Mouse (Mus musculus) C2C12 (cell line): Measurements from ENCODE around the gene Allc. TPM values are rescaled to one million over a fixed set of nuclear protein-coding genes. Genes with fewer than 3 reads are reported as not detected.

Source experiments
- H3K27me3 ChIP-seq: one replicate; pipeline ENCODE4 v1.6.1; 2011; ENCODE audit not compliant: control insufficient read depth, insufficient read depth, insufficient read length
- H3K36me3 ChIP-seq: one replicate; pipeline ENCODE4 v1.6.1; 2011; ENCODE audit not compliant: control insufficient read depth, insufficient read depth
- H3K4me3 ChIP-seq: one replicate; pipeline ENCODE4 v1.5.1; 2011; ENCODE audit warnings: mild to moderate bottlenecking, control low read depth; ENCODE audit not compliant: poor library complexity, insufficient read depth, severe bottlenecking
- H3K79me2 ChIP-seq: one replicate; pipeline ENCODE4 v1.6.1; 2011; ENCODE audit not compliant: control insufficient read depth, insufficient read depth
- H3K79me3 ChIP-seq: one replicate; pipeline ENCODE4 v1.6.1; 2011; ENCODE audit warnings: low read depth, control low read depth
- H3ac ChIP-seq: one replicate; pipeline ENCODE3; 2011; ENCODE audit warnings: low read depth; ENCODE audit not compliant: control insufficient read depth, insufficient read length
- CEBPB ChIP-seq: IDR thresholded peaks from one replicate; pipeline ENCODE4 v1.6.1; 2011; ENCODE audit warnings: low read depth, mild to moderate bottlenecking, control low read depth, moderate library complexity
- CTCF ChIP-seq: IDR thresholded peaks from one replicate; pipeline ENCODE4 v1.5.1; 2011; ENCODE audit not compliant: control insufficient read depth, insufficient read depth, insufficient read length
- FOSL1 ChIP-seq: IDR thresholded peaks from one replicate; pipeline ENCODE4 v1.8.0; 2011; ENCODE audit warnings: mild to moderate bottlenecking, low read length; ENCODE audit not compliant: poor library complexity, insufficient read depth, severe bottlenecking
- MAX ChIP-seq: IDR thresholded peaks from one replicate; pipeline ENCODE4 v1.6.1; 2011; ENCODE audit warnings: mild to moderate bottlenecking, control low read depth
- MYOD1 ChIP-seq: IDR thresholded peaks from one replicate; pipeline ENCODE4 v1.6.1; 2011; ENCODE audit warnings: low read depth; ENCODE audit not compliant: control insufficient read depth, insufficient read length
- MYOG ChIP-seq: IDR thresholded peaks from one replicate; pipeline ENCODE4 v1.6.1; 2011; ENCODE audit not compliant: control insufficient read depth, insufficient read length; ENCODE audit errors: extremely low read depth
- USF1 ChIP-seq: IDR thresholded peaks from one replicate; pipeline ENCODE4 v1.6.1; 2011; ENCODE audit warnings: low read depth, mild to moderate bottlenecking, control low read depth, moderate library complexity
- polyA plus RNA-seq: library from polyadenylated mRNA; unstranded; fragments of >200 nt; fragmentation: generic; extraction: Trizol; gene quantifications from one replicate; pipeline ENCODE4 v1.2.1, GENCODE M21; 2012; ENCODE audit warnings: missing spikeins

Gene Allc
- polyA plus RNA-seq, 1 experiment = not detected

GRCm38 (mm10) chr12:28579132-28579531 lies 3.2 kb downstream of the Allc start:
- no peaks in the 10 kb centered on the region for H3K27me3 ChIP-seq
- H3K79me2 ChIP-seq = no peaks in the 10 kb centered on the region
- H3K36me3 ChIP-seq = no peaks in the 10 kb centered on the region
- H3K79me3 ChIP-seq = no peaks in the 10 kb centered on the region
- H3ac ChIP-seq = no peak overlapping the region
- H3K4me3 ChIP-seq = no peak overlapping the region
- peak; percentile 42 for TF ChIP-seq CTCF
- no peak for TF ChIP-seq FOSL1
- no peak for TF ChIP-seq MYOG
- TF ChIP-seq MYOD1 = no peak

GRCm38 (mm10) chr12:28578147-28578546 lies 4.2 kb downstream of the Allc start:
- Histone ChIP-seq H3K79me3 (no peaks in the 10 kb centered on the region), H3K27me3 (no peaks in the 10 kb centered on the region)
- no peak for TF ChIP-seq FOSL1
- TF ChIP-seq CTCF = no peak
- TF ChIP-seq MYOG = no peak
- TF ChIP-seq USF1 = no peak
- TF ChIP-seq CEBPB = no peak
- TF ChIP-seq MAX = no peak
- no peak for TF ChIP-seq MYOD1

GRCm38 (mm10) chr12:28575366-28576070 lies 6.8 kb downstream of the Allc start:
- Histone ChIP-seq H3K79me3 (no peaks in the 10 kb centered on the region), H3K79me2 (no peaks in the 10 kb centered on the region), H3K27me3 (no peaks in the 10 kb centered on the region), H3K36me3 (no peaks in the 10 kb centered on the region), H3K4me3 (no peak overlapping the region), H3ac (no peak overlapping the region)
- TF ChIP-seq MAX (no peak), FOSL1 (no peak), MYOD1 (no peak), MYOG (no peak), CEBPB (no peak), CTCF (no peak), USF1 (no peak)

More at GRCm38 (mm10) chr12:28578147-28578546, 4.2 kb downstream of the Allc start:
- Histone ChIP-seq H3K79me2 (no peaks in the 10 kb centered on the region), H3K4me3 (no peak overlapping the region), H3K36me3 (no peaks in the 10 kb centered on the region), H3ac (no peak overlapping the region)

- no peak overlapping the region for H3K4me3 ChIP-seq
- TF ChIP-seq CTCF (no peak), MYOD1 (no peak), MAX (no peak), CEBPB (no peak), USF1 (no peak), MYOG (no peak), FOSL1 (no peak)
- H3K36me3 ChIP-seq = no peaks in the 10 kb centered on the region
- no peak overlapping the region for H3ac ChIP-seq
- no peaks in the 10 kb centered on the region for H3K79me2 ChIP-seq
- no peaks in the 10 kb centered on the region for H3K79me3 ChIP-seq
- no peaks in the 10 kb centered on the region for H3K27me3 ChIP-seq
Observed at GRCm38 (mm10) chr12:28572241-28572640, 10.1 kb downstream of the Allc start.

- Histone ChIP-seq H3K79me3 (no peaks in the 10 kb centered on the region), H3K36me3 (no peaks in the 10 kb centered on the region), H3K4me3 (no peak within 1 kb of the TSS), H3ac (no peak within 1 kb of the TSS), H3K27me3 (no peaks in the 10 kb centered on the region), H3K79me2 (no peaks in the 10 kb centered on the region)
- TF ChIP-seq MAX (no peak), MYOG (no peak), MYOD1 (no peak), CEBPB (no peak), USF1 (no peak), CTCF (no peak), FOSL1 (no peak)
Observed at GRCm38 (mm10) chr12:28552299-28552698, 30.0 kb downstream of the Allc start, which contains the start of gene Dcdc2c. Gene Dcdc2c (minus strand): TSS chr12:28552399.

GRCm38 (mm10) chr12:28551775-28552174 lies 30.5 kb downstream of the Allc start:
- no peak for TF ChIP-seq MYOD1
- no peak for TF ChIP-seq USF1
- TF ChIP-seq CEBPB = no peak
- no peak for TF ChIP-seq MAX
- no peak for TF ChIP-seq MYOG
- no peak for TF ChIP-seq FOSL1
- no peak for TF ChIP-seq CTCF
- Histone ChIP-seq H3K79me3 (no peaks in the 10 kb centered on the region), H3K79me2 (no peaks in the 10 kb centered on the region), H3K27me3 (no peaks in the 10 kb centered on the region), H3K36me3 (no peaks in the 10 kb centered on the region), H3K4me3 (no peak overlapping the region), H3ac (no peak overlapping the region)
